Mouse (Mus musculus) lung, postnatal 0 days (tissue): ENCODE measurements around the gene Arfgap2. TPM values are rescaled to one million over a fixed set of nuclear protein-coding genes. Genes with fewer than 3 reads are reported as not detected.

ENCODE experiments used
- ATAC-seq: fragments of 200-750 bp; cut with Nextera tagmentation; 2 replicates; pipeline ENCODE4 v1.8.0; 2017; ENCODE audit warnings: moderate library complexity
- DNase-seq: peaks from one replicate; pipeline ENCODE4 v3.0.0-alpha.2; 2016; ENCODE audit warnings: low spot score
- H3K27ac ChIP-seq: fragments of 300-500 bp; sonication (generic); 2 replicates; pipeline ENCODE4 v1.5.1; 2014; ENCODE audit warnings: antibody characterized with exemption, mild to moderate bottlenecking, low read length, mixed read lengths
- H3K27me3 ChIP-seq: fragments of 300-500 bp; sonication (generic); replicated peaks from 2 replicates; pipeline ENCODE4 v1.6.1; 2014; ENCODE audit warnings: low read length, mixed read lengths; ENCODE audit not compliant: insufficient read depth
- H3K36me3 ChIP-seq: fragments of 300-500 bp; sonication (generic); 2 replicates; pipeline ENCODE4 v1.6.1; 2014; ENCODE audit warnings: low read length, mixed read lengths; ENCODE audit not compliant: insufficient read depth
- H3K4me1 ChIP-seq: fragments of 300-500 bp; sonication (generic); 2 replicates; pipeline ENCODE4 v1.6.1; 2014; ENCODE audit warnings: antibody characterized with exemption, low read depth, low read length, mixed read lengths; ENCODE audit not compliant: insufficient read depth
- H3K4me2 ChIP-seq: fragments of 300-500 bp; sonication (generic); replicated peaks from 2 replicates; pipeline ENCODE4 v1.6.1; 2014; ENCODE audit warnings: low read depth, mild to moderate bottlenecking, low read length, moderate library complexity, mixed read lengths
- H3K4me3 ChIP-seq: fragments of 300-500 bp; sonication (generic); 2 replicates; pipeline ENCODE4 v1.5.1; 2014; ENCODE audit warnings: low read depth, low read length
- H3K9ac ChIP-seq: fragments of 300-500 bp; sonication (generic); replicated peaks from 2 replicates; pipeline ENCODE4 v1.6.1; 2014; ENCODE audit warnings: low read depth, mild to moderate bottlenecking
- H3K9me3 ChIP-seq: fragments of 300-500 bp; sonication (generic); 2 replicates; pipeline ENCODE4 v1.6.1; 2016; ENCODE audit warnings: low read length, mixed read lengths
- CTCF ChIP-seq: IDR thresholded peaks from 2 replicates; pipeline ENCODE4 v1.5.1; 2016; ENCODE audit warnings: antibody characterized with exemption, mild to moderate bottlenecking
- EP300 ChIP-seq: IDR thresholded peaks from 2 replicates; pipeline ENCODE4 v1.6.1; 2016; ENCODE audit warnings: antibody characterized with exemption, mild to moderate bottlenecking, control low read depth
- WGBS: fragments of 180-500 bp; shearing (Covaris S2); extraction: QIAGEN DNeasy Blood & Tissue Kit; methylation state at CpG from one replicate; pipeline ENCODE4 v1.1.7; 2014; 5-methylcytosine and 5-hydroxymethylcytosine counted together
- polyA plus RNA-seq: library from polyadenylated mRNA; unstranded; fragments of >200 nt; fragmentation: Nextera tagmentation; extraction: Ambion mirVana; gene quantifications from 2 replicates; pipeline ENCODE4 v1.2.1, GENCODE M21; 2015

Arfgap2 gene
- polyA plus RNA-seq, 1 experiment from 2014 or later = 57.4 TPM

- peak overlapping the region; percentile 59 for H3K27ac ChIP-seq
- no peak for TF ChIP-seq EP300
- TF ChIP-seq CTCF = no peak
- 43% methylated on average over 3 of the region's 3 CpGs for WGBS
- peak; percentile 80 for DNase-seq
- no peaks in the 10 kb centered on the region for H3K4me1 ChIP-seq
- H3K9me3 ChIP-seq = no peaks in the 10 kb centered on the region
- no peak overlapping the region for H3K4me2 ChIP-seq
- ATAC-seq = peak; percentile 97
- H3K36me3 ChIP-seq = no peaks in the 10 kb centered on the region
- no peak overlapping the region for H3K4me3 ChIP-seq
- H3K9ac ChIP-seq = no peak overlapping the region
- H3K27me3 ChIP-seq = no peaks in the 10 kb centered on the region
Observed at GRCm38 (mm10) chr2:91299156-91299555, 34.4 kb downstream of the Arfgap2 start.

GRCm38 (mm10) chr2:91300784-91301183, 36.0 kb downstream of the Arfgap2 start:
- DNase-seq (no peak), ATAC-seq (no peak)
- H3K4me1 ChIP-seq = no peaks in the 10 kb centered on the region
- 91% methylated on average over 2 of the region's 2 CpGs for WGBS
- no peak overlapping the region for H3K9ac ChIP-seq
- H3K27me3 ChIP-seq = no peaks in the 10 kb centered on the region
- TF ChIP-seq EP300 = no peak
- peak; percentile 56 for TF ChIP-seq CTCF
- H3K4me3 ChIP-seq = no peak overlapping the region
- no peak overlapping the region for H3K4me2 ChIP-seq
- no peaks in the 10 kb centered on the region for H3K36me3 ChIP-seq
- no peaks in the 10 kb centered on the region for H3K9me3 ChIP-seq
- H3K27ac ChIP-seq = no peak overlapping the region

GRCm38 (mm10) chr2:91301836-91302235, 37.1 kb downstream of the Arfgap2 start:
- ATAC-seq = no peak
- H3K9ac ChIP-seq = no peak overlapping the region
- H3K4me1 ChIP-seq = no peaks in the 10 kb centered on the region
- H3K36me3 ChIP-seq = no peaks in the 10 kb centered on the region
- H3K4me3 ChIP-seq = no peak overlapping the region
- no peaks in the 10 kb centered on the region for H3K9me3 ChIP-seq
- peak overlapping the region; percentile 47; the same call in 1 of the 2 replicates for H3K27ac ChIP-seq
- DNase-seq = no peak
- TF ChIP-seq EP300 = no peak
- TF ChIP-seq CTCF = peak; percentile 22
- 65% methylated on average over 2 of the region's 2 CpGs for WGBS
- H3K4me2 ChIP-seq = no peak overlapping the region
- H3K27me3 ChIP-seq = no peaks in the 10 kb centered on the region

- H3K27ac ChIP-seq = 0 out of 2 replicates have a peak overlapping the region, but pooled peaks have one; percentile 26
- 46% methylated on average over 3 of the region's 3 CpGs for WGBS
Observed at GRCm38 (mm10) chr2:91302845-91303244, 38.1 kb downstream of the Arfgap2 start.

GRCm38 (mm10) chr2:91305926-91306325, 41.2 kb downstream of the Arfgap2 start:
- Histone ChIP-seq H3K9ac (no peak overlapping the region), H3K9me3 (no peaks in the 10 kb centered on the region), H3K27ac (no peak overlapping the region), H3K4me2 (no peak overlapping the region), H3K4me3 (no peak overlapping the region), H3K4me1 (no peaks in the 10 kb centered on the region), H3K27me3 (no peaks in the 10 kb centered on the region), H3K36me3 (no peaks in the 10 kb centered on the region)
- 94% methylated on average over 9 of the region's 9 CpGs for WGBS
- DNase-seq (no peak), ATAC-seq (no peak)
- TF ChIP-seq EP300 (no peak), CTCF (no peak)

More at GRCm38 (mm10) chr2:91302845-91303244, 38.1 kb downstream of the Arfgap2 start:
- Histone ChIP-seq H3K4me2 (no peak overlapping the region), H3K9ac (no peak overlapping the region), H3K9me3 (no peaks in the 10 kb centered on the region), H3K4me3 (no peak overlapping the region), H3K27me3 (no peaks in the 10 kb centered on the region), H3K4me1 (no peaks in the 10 kb centered on the region), H3K36me3 (no peaks in the 10 kb centered on the region)
- ATAC-seq = no peak
- no peak for DNase-seq
- TF ChIP-seq CTCF (no peak), EP300 (no peak)

- DNase-seq = no peak
- H3K27me3 ChIP-seq = no peaks in the 10 kb centered on the region
- TF ChIP-seq EP300 (no peak), CTCF (no peak)
- H3K4me1 ChIP-seq = no peaks in the 10 kb centered on the region
- H3K9me3 ChIP-seq = no peaks in the 10 kb centered on the region
- no peak overlapping the region for H3K4me3 ChIP-seq
- H3K27ac ChIP-seq = no peak overlapping the region
- no peaks in the 10 kb centered on the region for H3K36me3 ChIP-seq
- no peak for ATAC-seq
- H3K4me2 ChIP-seq = no peak overlapping the region
- H3K9ac ChIP-seq = no peak overlapping the region
Observed at GRCm38 (mm10) chr2:91306589-91306988, 41.8 kb downstream of the Arfgap2 start.

GRCm38 (mm10) chr2:91308680-91309079, 43.9 kb downstream of the Arfgap2 start:
- Histone ChIP-seq H3K9me3 (no peaks in the 10 kb centered on the region), H3K9ac (no peak overlapping the region), H3K36me3 (no peaks in the 10 kb centered on the region), H3K27me3 (no peaks in the 10 kb centered on the region), H3K4me1 (peaks cover 8% of the 10 kb centered on the region; the same call in 1 of the 2 replicates), H3K4me2 (no peak overlapping the region), H3K27ac (no peak overlapping the region), H3K4me3 (no peak overlapping the region)
- DNase-seq = no peak
- no peak for ATAC-seq
- 22% methylated on average over 5 of the region's 5 CpGs for WGBS
- no peak for TF ChIP-seq EP300
